Mouse (Mus musculus): ENCODE data around the gene Itga1.

GRCm38 (mm10) chr13:115002155-115002554 lies 99.6 kb downstream of the Itga1 start:
- no peak for TF ChIP-seq CTCF (IDR thresholded peaks at IDR 0.05; ENCODE audit: control insufficient read depth, insufficient read depth, insufficient replicate concordance, low read depth, low read length)
- no peak for TF ChIP-seq POLR2A (IDR thresholded peaks at IDR 0.05; ENCODE audit: control insufficient read depth, low read depth, low read length)

Measured in testis, adult 2 months (tissue).